Mouse (Mus musculus) forebrain, embryonic 14.5 days (tissue): ENCODE results near the gene Zdhhc24. TPM values are rescaled to one million over a fixed set of nuclear protein-coding genes. Genes with fewer than 3 reads are reported as not detected.
A peak's percentile ranks its signal among the peaks of the same experiment; 100 is the strongest.
"Not testable (repeated sequence)": the region's sequence is repeated elsewhere in the genome, so short reads cannot be mapped to it uniquely, and the experiment has no call there.

Experiments used
- ATAC-seq: fragments of 200-750 bp; cut with Nextera tagmentation; 2 replicates; pipeline ENCODE4 v1.8.0; 2017; ENCODE audit warnings: mild to moderate bottlenecking, moderate library complexity
- DNase-seq: peaks from one replicate; pipeline ENCODE4 v3.0.0-alpha.2; 2015; ENCODE audit warnings: low spot score
- H3K27ac ChIP-seq: fragments of 300-500 bp; sonication (generic); 2 replicates; pipeline ENCODE4 v1.5.1; 2014; ENCODE audit warnings: low read depth, mild to moderate bottlenecking, control low read depth, low read length, moderate library complexity
- H3K27me3 ChIP-seq: fragments of 300-500 bp; sonication (generic); replicated peaks from 2 replicates; pipeline ENCODE4 v1.6.1; 2014; ENCODE audit warnings: low read length, control low read depth, mixed read lengths; ENCODE audit not compliant: control insufficient read depth, insufficient read depth
- H3K36me3 ChIP-seq: fragments of 300-500 bp; sonication (generic); 2 replicates; pipeline ENCODE4 v1.6.1; 2014; ENCODE audit warnings: low read length, control low read depth; ENCODE audit not compliant: control insufficient read depth, insufficient read depth
- H3K4me1 ChIP-seq: fragments of 300-500 bp; sonication (generic); 2 replicates; pipeline ENCODE4 v1.6.1; 2014; ENCODE audit warnings: antibody characterized with exemption, low read length, control low read depth; ENCODE audit not compliant: control insufficient read depth, insufficient read depth
- H3K4me2 ChIP-seq: fragments of 300-500 bp; sonication (generic); 2 replicates; pipeline ENCODE4 v1.6.1; 2014; ENCODE audit warnings: mild to moderate bottlenecking, control low read depth, low read length
- H3K4me3 ChIP-seq: fragments of 300-500 bp; sonication (generic); 2 replicates; pipeline ENCODE4 v1.5.1; 2014; ENCODE audit warnings: low read depth, low read length, control low read depth
- H3K9ac ChIP-seq: fragments of 300-500 bp; sonication (generic); 2 replicates; pipeline ENCODE4 v1.6.1; 2014; ENCODE audit warnings: mild to moderate bottlenecking, low read length, control low read depth, moderate library complexity
- H3K9me3 ChIP-seq: fragments of 300-500 bp; sonication (generic); replicated peaks from 2 replicates; pipeline ENCODE4 v1.6.1; 2016; ENCODE audit warnings: low read length, control low read depth, mixed read lengths; ENCODE audit not compliant: control insufficient read depth
- WGBS: fragments of 180-500 bp; shearing (Covaris S2); extraction: QIAGEN DNeasy Blood & Tissue Kit; methylation state at CpG from one replicate; pipeline ENCODE4 v1.1.7; 2014; 5-methylcytosine and 5-hydroxymethylcytosine counted together
- polyA plus RNA-seq: library from polyadenylated mRNA; unstranded; fragments of >200 nt; fragmentation: Nextera tagmentation; extraction: Ambion mirVana; gene quantifications from 2 replicates; pipeline ENCODE4 v1.2.1, GENCODE M21; 2014

The Zdhhc24 gene
- polyA plus RNA-seq, 1 experiment from 2014 or later: 11.4 TPM

- no peak for DNase-seq
- no peak overlapping the region for H3K4me3 ChIP-seq
- no peaks in the 10 kb centered on the region for H3K4me1 ChIP-seq
- H3K36me3 ChIP-seq: no peaks in the 10 kb centered on the region
- no peaks in the 10 kb centered on the region for H3K27me3 ChIP-seq
- no peaks in the 10 kb centered on the region for H3K9me3 ChIP-seq
- no peak overlapping the region for H3K27ac ChIP-seq
- H3K9ac ChIP-seq: no peak overlapping the region
- ATAC-seq: no peak
- no peak overlapping the region for H3K4me2 ChIP-seq
- 75% methylated on average over 6 of the region's 6 CpGs for WGBS
Observed at GRCm38 (mm10) chr19:4863048-4863447, 15.4 kb upstream of the Zdhhc24 start.

GRCm38 (mm10) chr19:4865147-4865546 lies 13.3 kb upstream of the Zdhhc24 start:
- no peak overlapping the region for H3K4me3 ChIP-seq
- DNase-seq (peak; percentile 46), ATAC-seq (no peak)
- no peaks in the 10 kb centered on the region for H3K36me3 ChIP-seq
- WGBS: 3% methylated on average over 17 of the region's 17 CpGs
- H3K4me1 ChIP-seq: no peaks in the 10 kb centered on the region
- no peaks in the 10 kb centered on the region for H3K9me3 ChIP-seq
- no peak overlapping the region for H3K27ac ChIP-seq
- H3K9ac ChIP-seq: no peak overlapping the region
- peak overlapping the region; percentile 23; the same call in 1 of the 2 replicates for H3K4me2 ChIP-seq
- no peaks in the 10 kb centered on the region for H3K27me3 ChIP-seq

- not testable (repeated sequence) for H3K27ac ChIP-seq, H3K36me3 ChIP-seq, H3K9me3 ChIP-seq, H3K4me1 ChIP-seq, H3K4me3 ChIP-seq, H3K9ac ChIP-seq, H3K27me3 ChIP-seq, ATAC-seq, H3K4me2 ChIP-seq, DNase-seq
- 100% methylated on average over 1 of the region's 1 CpGs for WGBS
Observed at GRCm38 (mm10) chr19:4874613-4875012, 3.9 kb upstream of the Zdhhc24 start.

- no peaks in the 10 kb centered on the region for H3K9me3 ChIP-seq
- no peak for ATAC-seq
Observed at GRCm38 (mm10) chr19:4876241-4876640, 2.2 kb upstream of the Zdhhc24 start.

GRCm38 (mm10) chr19:4876755-4877154 lies 1.7 kb upstream of the Zdhhc24 start:
- no peak overlapping the region for H3K27ac ChIP-seq
- no peaks in the 10 kb centered on the region for H3K27me3 ChIP-seq
- 74% methylated on average over 3 of the region's 3 CpGs for WGBS
- H3K4me2 ChIP-seq: no peak overlapping the region
- no peaks in the 10 kb centered on the region for H3K9me3 ChIP-seq
- ATAC-seq (no peak), DNase-seq (no peak)
- H3K4me1 ChIP-seq: peaks cover 7% of the 10 kb centered on the region
- H3K36me3 ChIP-seq: no peaks in the 10 kb centered on the region
- no peak overlapping the region for H3K4me3 ChIP-seq
- H3K9ac ChIP-seq: no peak overlapping the region

More at GRCm38 (mm10) chr19:4876241-4876640, 2.2 kb upstream of the Zdhhc24 start:
- no peak overlapping the region for H3K9ac ChIP-seq
- H3K4me1 ChIP-seq: peaks cover 7% of the 10 kb centered on the region
- H3K36me3 ChIP-seq: no peaks in the 10 kb centered on the region
- no peak overlapping the region for H3K4me2 ChIP-seq
- H3K27me3 ChIP-seq: no peaks in the 10 kb centered on the region
- H3K4me3 ChIP-seq: no peak overlapping the region
- no peak for DNase-seq
- no peak overlapping the region for H3K27ac ChIP-seq
- WGBS: 64% methylated on average over 3 of the region's 4 CpGs

- H3K27me3 ChIP-seq: no peaks in the 10 kb centered on the region
- peak within 1 kb of the TSS; percentile 65 for H3K4me2 ChIP-seq
- 0 out of 2 replicates have a peak within 1 kb of the TSS, but pooled peaks have one; percentile 16 for H3K27ac ChIP-seq
- peaks cover 7% of the 10 kb centered on the region for H3K4me1 ChIP-seq
- ATAC-seq: no peak
- H3K9ac ChIP-seq: peak within 1 kb of the TSS; percentile 93
- WGBS: 5% methylated on average over 17 of the region's 17 CpGs
- no peaks in the 10 kb centered on the region for H3K9me3 ChIP-seq
- H3K36me3 ChIP-seq: no peaks in the 10 kb centered on the region
- no peak for DNase-seq
- H3K4me3 ChIP-seq: peak within 1 kb of the TSS; percentile 89
Observed at GRCm38 (mm10) chr19:4877785-4878184, 683 bp upstream of the Zdhhc24 start, which contains the start of gene Actn3. Gene Actn3 (minus strand): TSS chr19:4877909.

GRCm38 (mm10) chr19:4879324-4879703 lies 846 bp downstream of the Zdhhc24 start:
- Histone ChIP-seq H3K4me3 (peak overlapping the region; percentile 89), H3K36me3 (no peaks in the 10 kb centered on the region), H3K4me1 (peaks cover 7% of the 10 kb centered on the region), H3K27ac (no peak overlapping the region), H3K4me2 (peak overlapping the region; percentile 65), H3K9me3 (no peaks in the 10 kb centered on the region), H3K9ac (peak overlapping the region; percentile 93), H3K27me3 (no peaks in the 10 kb centered on the region)
- no peak for DNase-seq
- ATAC-seq: no peak
- 66% methylated on average over 10 of the region's 10 CpGs for WGBS

GRCm38 (mm10) chr19:4883961-4884360 lies 5.5 kb downstream of the Zdhhc24 start:
- H3K9me3 ChIP-seq: no peaks in the 10 kb centered on the region
- 79% methylated on average over 4 of the region's 4 CpGs for WGBS
- no peak overlapping the region for H3K4me2 ChIP-seq

GRCm38 (mm10) chr19:4889791-4890190 lies 11.3 kb downstream of the Zdhhc24 start:
- no peak overlapping the region for H3K9ac ChIP-seq
- H3K27ac ChIP-seq: no peak overlapping the region
- 85% methylated on average over 10 of the region's 10 CpGs for WGBS
- H3K9me3 ChIP-seq: no peaks in the 10 kb centered on the region
- no peaks in the 10 kb centered on the region for H3K4me1 ChIP-seq
- DNase-seq: no peak
- no peak for ATAC-seq
- peaks cover 33% of the 10 kb centered on the region for H3K36me3 ChIP-seq
- no peaks in the 10 kb centered on the region for H3K27me3 ChIP-seq
- H3K4me2 ChIP-seq: no peak overlapping the region
- no peak overlapping the region for H3K4me3 ChIP-seq

More at GRCm38 (mm10) chr19:4883961-4884360, 5.5 kb downstream of the Zdhhc24 start:
- H3K36me3 ChIP-seq: no peaks in the 10 kb centered on the region
- H3K27me3 ChIP-seq: no peaks in the 10 kb centered on the region
- no peak for ATAC-seq
- no peak overlapping the region for H3K27ac ChIP-seq
- H3K4me3 ChIP-seq: no peak overlapping the region
- no peak overlapping the region for H3K9ac ChIP-seq
- DNase-seq: no peak
- H3K4me1 ChIP-seq: no peaks in the 10 kb centered on the region
